Mouse (Mus musculus) megakaryocyte, embryonic 14.5 days (primary cell): ENCODE measurements around the gene Tmem135. TPM values are rescaled to one million over a fixed set of nuclear protein-coding genes. Genes with fewer than 3 reads are reported as not detected.

Source experiments
- H3K27me3 ChIP-seq: replicated peaks from 2 replicates; pipeline ENCODE3; 2012; ENCODE audit warnings: inconsistent platforms
- H3K36me3 ChIP-seq: replicated peaks from 2 replicates; pipeline ENCODE3; 2012; ENCODE audit warnings: low read length, inconsistent platforms, mixed read lengths
- H3K4me1 ChIP-seq: 2 replicates; pipeline ENCODE4 v1.6.1; 2012; ENCODE audit warnings: inconsistent platforms
- H3K4me3 ChIP-seq: replicated peaks from 2 replicates; pipeline ENCODE3; 2012; ENCODE audit warnings: moderate library complexity, mild to moderate bottlenecking, inconsistent platforms
- H3K9me3 ChIP-seq: 2 replicates; pipeline ENCODE4 v1.6.1; 2012; ENCODE audit warnings: inconsistent platforms
- FLI1 ChIP-seq: IDR thresholded peaks from 2 replicates; pipeline ENCODE4 v1.6.1; 2012; ENCODE audit warnings: low read length, inconsistent platforms, mixed read lengths
- GATA1 ChIP-seq: IDR thresholded peaks from 3 replicates; pipeline ENCODE4 v1.6.1; 2012; ENCODE audit warnings: mixed read lengths, low read length, inconsistent platforms, borderline replicate concordance
- polyA plus RNA-seq: library from polyadenylated mRNA; stranded (reverse); fragments of >175 nt; gene quantifications from 2 replicates; pipeline ENCODE4 v1.2.3, GENCODE M21; 2012; ENCODE audit warnings: low replicate concordance; ENCODE audit not compliant: insufficient read depth

Tmem135 gene
- polyA plus RNA-seq, 1 experiment, result 19.0 TPM

DNA sequence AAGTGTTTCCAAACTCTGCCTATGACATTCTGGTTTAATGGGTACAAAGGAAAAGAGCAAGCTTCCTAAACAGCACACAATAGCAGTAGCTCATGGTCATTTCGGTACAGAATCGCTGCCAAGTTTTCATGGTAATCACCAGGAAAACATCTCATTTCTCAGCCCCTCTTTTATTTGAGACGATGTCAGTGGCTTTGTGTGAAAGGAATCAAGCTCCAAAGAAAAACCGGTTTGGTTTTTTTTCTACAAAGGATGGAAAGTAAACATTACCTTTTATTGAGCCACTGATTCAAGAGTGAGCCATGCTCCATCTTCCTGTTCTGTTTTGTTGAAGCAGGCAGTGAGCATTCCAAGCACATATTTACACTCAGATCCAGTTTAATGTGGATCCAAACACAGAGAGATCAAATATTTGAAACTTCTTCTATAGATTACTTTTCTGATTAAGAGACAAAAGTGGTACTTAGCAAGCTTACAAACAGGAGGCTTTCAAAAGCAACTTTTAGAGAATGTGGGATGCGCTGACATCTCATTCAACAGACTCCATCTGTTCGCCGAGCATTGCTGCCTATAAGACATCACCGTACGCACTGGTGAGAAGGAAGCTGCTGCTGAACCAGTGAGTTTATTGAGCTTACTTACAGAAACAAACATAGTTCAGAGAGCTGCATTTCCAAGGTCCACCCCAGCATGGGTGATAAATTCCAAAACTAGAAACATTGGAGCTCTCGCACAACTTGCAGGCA lies 38.7 kb downstream of the Tmem135 start:
- no peaks in the 10 kb centered on the region for H3K27me3 ChIP-seq
- H3K4me3 ChIP-seq, result no peak overlapping the region
- TF ChIP-seq GATA1 (no peak), FLI1 (no peak)
- H3K36me3 ChIP-seq, result no peaks in the 10 kb centered on the region
- peaks cover 4% of the 10 kb centered on the region; the same call in 1 of the 2 replicates for H3K9me3 ChIP-seq
- H3K4me1 ChIP-seq, result peaks cover 23% of the 10 kb centered on the region

GRCm38 (mm10) chr7:89363975-89364374 lies 40.0 kb downstream of the Tmem135 start:
- Histone ChIP-seq H3K4me3 (no peak overlapping the region), H3K4me1 (peaks cover 18% of the 10 kb centered on the region), H3K27me3 (no peaks in the 10 kb centered on the region), H3K9me3 (peaks cover 4% of the 10 kb centered on the region; the same call in 1 of the 2 replicates), H3K36me3 (no peaks in the 10 kb centered on the region)
- TF ChIP-seq GATA1 (no peak), FLI1 (no peak)

- Histone ChIP-seq H3K36me3 (no peaks in the 10 kb centered on the region), H3K4me1 (peaks cover 4% of the 10 kb centered on the region; the same call in 1 of the 2 replicates), H3K27me3 (peaks cover 9% of the 10 kb centered on the region), H3K4me3 (no peak overlapping the region), H3K9me3 (no peaks in the 10 kb centered on the region)
- TF ChIP-seq FLI1, result no peak
- TF ChIP-seq GATA1, result no peak
Measured at GRCm38 (mm10) chr7:89356307-89356706, 47.7 kb downstream of the Tmem135 start.

DNA sequence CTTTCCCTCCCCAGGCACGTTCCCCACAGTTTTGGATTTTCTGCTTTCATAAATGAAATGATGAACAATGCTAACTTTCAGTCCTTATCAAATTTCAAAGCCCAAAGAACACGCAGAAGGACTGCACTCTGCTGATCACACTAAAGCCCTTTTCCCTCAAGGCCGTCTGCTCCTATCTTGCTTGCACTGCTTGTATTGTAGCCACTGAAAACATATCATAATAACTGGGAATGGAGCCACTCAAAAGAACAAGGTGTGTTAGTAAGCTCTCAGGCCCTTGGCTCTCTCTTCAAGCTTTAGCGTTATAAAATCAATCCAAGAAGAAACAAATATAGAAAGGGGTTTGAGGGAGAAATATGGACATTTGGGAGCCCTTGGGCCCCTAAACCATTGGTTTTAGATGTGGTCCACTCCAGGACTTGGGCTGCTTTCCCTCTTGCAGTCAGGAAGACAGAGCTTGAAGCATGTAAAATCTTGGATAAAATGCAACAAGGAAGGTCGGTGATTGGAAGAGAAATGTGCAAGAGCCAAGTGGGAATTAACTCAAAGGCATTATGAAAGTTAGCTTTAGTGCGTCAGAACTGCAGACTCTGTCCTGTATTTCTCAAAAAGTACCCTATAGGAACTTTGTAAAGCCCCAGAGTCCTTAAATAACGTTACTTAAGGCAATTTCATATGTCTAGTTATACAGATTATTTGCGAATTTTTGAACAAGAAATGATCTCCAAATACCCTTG lies 48.3 kb downstream of the Tmem135 start:
- TF ChIP-seq GATA1 (no peak), FLI1 (no peak)
- H3K9me3 ChIP-seq, result no peaks in the 10 kb centered on the region
- peaks cover 9% of the 10 kb centered on the region for H3K27me3 ChIP-seq
- H3K4me1 ChIP-seq, result peaks cover 4% of the 10 kb centered on the region; the same call in 1 of the 2 replicates
- no peaks in the 10 kb centered on the region for H3K36me3 ChIP-seq
- H3K4me3 ChIP-seq, result no peak overlapping the region

- Histone ChIP-seq H3K9me3 (no peaks in the 10 kb centered on the region), H3K4me3 (no peak overlapping the region), H3K27me3 (no peaks in the 10 kb centered on the region), H3K36me3 (no peaks in the 10 kb centered on the region), H3K4me1 (peaks cover 24% of the 10 kb centered on the region)
- TF ChIP-seq GATA1 (no peak), FLI1 (no peak)
Measured at GRCm38 (mm10) chr7:89342021-89342420, 62.0 kb downstream of the Tmem135 start.

DNA sequence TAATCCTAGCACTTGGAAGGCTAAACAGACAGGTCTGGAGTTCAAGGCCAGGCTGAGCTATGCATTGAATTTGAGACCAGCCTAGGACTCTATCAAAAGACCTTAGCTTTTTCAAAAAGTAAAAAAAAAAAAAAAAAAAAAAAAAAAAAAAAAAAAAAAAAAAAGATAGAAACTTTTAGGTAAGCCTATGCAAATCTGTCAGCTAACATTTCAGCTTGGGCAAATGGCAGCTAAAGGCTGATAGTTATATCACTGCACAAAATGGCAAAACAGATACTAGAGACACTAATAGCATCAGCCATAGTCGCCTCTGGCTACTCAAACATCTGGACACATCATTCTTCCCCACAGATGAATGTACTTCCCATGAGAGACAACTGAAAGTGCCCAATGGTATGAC lies 64.2 kb downstream of the Tmem135 start:
- TF ChIP-seq GATA1, result no peak
- no peak for TF ChIP-seq FLI1
- H3K27me3 ChIP-seq, result no peaks in the 10 kb centered on the region
- peaks cover 39% of the 10 kb centered on the region for H3K4me1 ChIP-seq
- peaks cover 4% of the 10 kb centered on the region for H3K36me3 ChIP-seq
- no peak overlapping the region for H3K4me3 ChIP-seq
- no peaks in the 10 kb centered on the region for H3K9me3 ChIP-seq

GRCm38 (mm10) chr7:89339142-89339435 lies 64.9 kb downstream of the Tmem135 start:
- no peaks in the 10 kb centered on the region for H3K9me3 ChIP-seq
- peaks cover 39% of the 10 kb centered on the region for H3K4me1 ChIP-seq
- TF ChIP-seq FLI1 (no peak), GATA1 (no peak)
- H3K36me3 ChIP-seq, result peaks cover 4% of the 10 kb centered on the region
- no peaks in the 10 kb centered on the region for H3K27me3 ChIP-seq
- peak overlapping the region; percentile 99 for H3K4me3 ChIP-seq

GRCm38 (mm10) chr7:89338350-89339141 lies 65.5 kb downstream of the Tmem135 start:
- peaks cover 39% of the 10 kb centered on the region for H3K4me1 ChIP-seq
- H3K4me3 ChIP-seq, result peak overlapping the region; percentile 99
- H3K36me3 ChIP-seq, result peaks cover 4% of the 10 kb centered on the region
- H3K27me3 ChIP-seq, result no peaks in the 10 kb centered on the region
- TF ChIP-seq GATA1, result no peak
- TF ChIP-seq FLI1, result no peak
- no peaks in the 10 kb centered on the region for H3K9me3 ChIP-seq

GRCm38 (mm10) chr7:89337711-89338349 lies 66.2 kb downstream of the Tmem135 start:
- Histone ChIP-seq H3K4me1 (peaks cover 39% of the 10 kb centered on the region), H3K9me3 (no peaks in the 10 kb centered on the region), H3K27me3 (no peaks in the 10 kb centered on the region), H3K36me3 (peaks cover 4% of the 10 kb centered on the region), H3K4me3 (peak overlapping the region; percentile 99)
- no peak for TF ChIP-seq GATA1
- no peak for TF ChIP-seq FLI1
